Mouse (Mus musculus) mouse embryonic stem cell (cell line): ENCODE results near the gene Npffr2.
"Not testable (repeated sequence)": the region's sequence is repeated elsewhere in the genome, so short reads cannot be mapped to it uniquely, and the experiment has no call there.

Experiments
- in situ Hi-C, 2 experiments: fragments of 300-500 bp; cut with MboI; formaldehyde crosslinking; loops; 1 replicate in 1 of 2; 3 replicates in 1 of 2; pipeline ENCODE4 v1.14.3; 2019 to 2020; ENCODE audit warnings: low sequenced_read_pairs in 2 of 2, low pct_unique_long_range_greater_than_20kb in 1 of 2, mixed read lengths in 1 of 2; ENCODE audit not compliant: unreplicated experiment in 1 of 2

The Npffr2 gene

DNA sequence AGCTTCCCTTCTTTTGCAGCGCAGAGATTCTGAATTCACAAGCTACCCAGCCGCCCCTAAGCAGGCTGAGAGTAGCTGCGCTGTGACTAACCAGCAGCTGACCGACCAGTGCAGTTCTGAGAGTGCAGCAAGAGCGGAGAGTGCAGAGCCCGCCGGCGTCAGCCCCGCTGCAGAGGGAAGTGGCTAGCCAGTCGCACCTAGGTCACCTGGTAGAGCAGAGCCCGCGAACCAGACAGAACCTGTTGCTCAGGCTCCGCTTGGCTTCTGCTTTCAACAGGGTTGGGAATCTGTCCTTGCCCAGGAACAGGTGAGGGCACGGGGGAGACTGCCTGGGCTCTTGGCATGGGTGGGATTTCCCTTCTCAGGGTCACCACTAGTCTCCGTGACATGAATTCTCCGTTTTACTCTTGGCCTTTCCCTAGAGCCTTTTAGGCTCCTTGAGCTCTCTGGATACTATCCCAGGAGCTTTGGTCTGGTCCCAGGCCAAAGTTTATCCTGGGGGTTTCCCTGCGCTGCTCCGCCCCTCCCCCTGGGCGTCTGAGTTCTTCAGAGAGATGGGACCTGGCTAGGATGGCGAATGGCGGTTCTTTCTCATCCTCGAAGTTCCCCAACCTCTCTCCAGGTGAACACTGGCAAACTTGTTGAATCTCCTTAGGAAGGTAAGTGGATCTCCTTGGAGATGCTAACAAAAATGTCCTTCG lies at the start of gene Npffr2:
Npffr2 (plus strand) TSS at position 552 of the 701 bp plus-strand sequence.
- in situ Hi-C loops: no loop called here

DNA sequence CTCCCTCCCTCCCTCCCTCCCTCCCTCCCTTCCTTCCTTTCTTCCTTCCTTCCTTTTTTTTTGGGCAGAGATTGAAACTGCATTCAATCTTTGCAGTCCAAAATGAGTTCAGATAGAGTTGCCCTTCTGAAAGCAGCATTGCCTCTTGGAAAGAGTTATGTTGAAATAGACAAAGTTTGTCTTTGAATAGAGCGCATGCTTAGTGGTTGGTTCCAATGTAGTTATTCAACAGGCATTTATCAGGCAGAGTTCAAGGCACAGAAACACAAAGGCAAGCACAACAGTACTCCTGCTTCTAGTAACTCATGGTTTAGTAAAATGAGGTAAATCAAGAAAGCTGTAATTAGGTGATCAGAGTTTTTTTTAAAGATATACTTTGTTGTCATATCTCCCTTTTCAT lies 34.7 kb upstream of the Npffr2 start:
- in situ Hi-C loops: no loop called here

DNA sequence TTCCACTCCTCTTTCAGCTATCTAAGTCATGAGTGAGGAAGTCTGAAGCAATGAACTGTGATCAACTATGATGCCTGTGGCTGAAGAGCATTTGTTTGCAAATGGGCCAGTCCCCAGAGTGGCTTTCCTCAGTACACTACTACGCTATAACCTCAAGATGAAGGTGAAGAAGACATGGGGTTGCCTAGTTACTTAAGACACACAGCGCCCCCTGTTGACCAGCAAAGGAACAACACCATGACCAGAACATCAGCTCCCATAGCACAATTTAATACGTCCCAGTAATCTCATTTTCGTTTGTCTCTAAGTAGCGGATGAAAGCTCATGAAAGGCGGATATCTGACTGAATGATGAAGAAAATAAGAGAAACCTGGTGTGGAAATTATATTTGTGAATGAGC lies 27.0 kb upstream of the Npffr2 start:
- in situ Hi-C loops: no loop called here

DNA sequence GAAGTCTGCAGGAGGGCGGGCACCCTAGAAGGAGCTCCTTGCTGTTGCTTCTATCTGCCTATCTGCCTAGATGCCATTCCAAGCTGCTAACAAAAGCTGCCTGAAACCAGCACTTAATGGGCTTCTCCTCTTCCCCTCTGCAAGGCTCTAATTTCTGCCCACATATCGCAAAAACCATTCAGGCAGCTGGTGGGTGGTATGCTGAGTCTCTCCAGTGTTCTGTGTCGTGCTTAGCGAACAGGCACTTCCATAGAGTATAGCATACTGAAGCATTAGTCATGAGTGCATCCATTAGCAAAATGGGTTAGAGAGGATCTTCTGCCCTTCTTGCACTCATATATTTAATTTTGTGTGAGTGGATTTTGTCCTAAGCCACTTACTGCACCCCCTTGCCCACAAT lies 8.6 kb upstream of the Npffr2 start:
- in situ Hi-C loops: no loop called here

DNA sequence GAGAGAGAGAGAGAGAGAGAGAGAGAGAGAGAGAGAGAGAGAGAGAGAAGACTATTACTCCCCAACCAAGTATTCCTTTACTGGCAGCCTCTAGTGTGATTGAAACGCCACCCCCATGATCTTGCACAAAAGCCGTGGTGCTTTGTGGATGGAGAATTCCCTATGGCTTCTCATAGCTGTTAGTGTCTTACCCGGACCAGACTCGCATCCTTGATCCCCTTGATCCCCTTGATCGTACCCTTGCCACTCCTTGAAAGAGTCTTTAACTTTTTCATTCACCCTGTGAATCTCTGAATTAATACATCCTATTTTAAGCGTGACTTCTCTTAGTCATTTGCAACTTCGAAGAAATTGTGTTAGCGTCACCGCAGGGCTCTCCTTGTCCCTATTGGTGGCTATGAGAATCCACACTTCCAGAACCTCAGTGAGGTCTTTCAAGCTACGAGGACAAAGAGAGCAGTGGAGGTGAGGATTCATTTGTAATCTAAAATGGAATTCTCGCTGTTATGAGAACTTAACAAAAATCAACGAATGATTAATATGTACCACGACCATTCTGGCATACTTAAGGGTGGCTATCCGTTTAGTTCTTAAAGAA lies 949 bp upstream of the Npffr2 start:
- in situ Hi-C loops: no loop called here

DNA sequence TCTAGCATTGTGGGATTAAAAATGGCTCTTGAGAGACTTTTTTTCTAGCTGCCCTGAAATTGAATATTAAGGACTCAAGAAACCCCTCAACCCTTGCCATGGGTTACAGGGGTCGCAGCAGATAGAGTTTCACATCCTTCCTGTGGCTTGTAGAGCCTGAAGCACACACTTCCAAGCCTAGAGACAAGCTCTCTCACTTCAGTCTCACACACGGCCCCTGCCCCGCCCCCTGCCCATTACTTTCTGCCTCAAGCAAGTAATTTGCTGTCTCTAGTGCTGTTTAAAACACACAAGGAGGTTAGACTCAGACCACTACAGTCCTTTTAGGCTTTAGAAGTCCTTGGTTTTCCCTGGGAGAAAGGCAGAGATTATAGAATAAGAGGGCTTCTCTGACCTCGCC lies 1.7 kb downstream of the Npffr2 start:
- in situ Hi-C loops: no loop called here

DNA sequence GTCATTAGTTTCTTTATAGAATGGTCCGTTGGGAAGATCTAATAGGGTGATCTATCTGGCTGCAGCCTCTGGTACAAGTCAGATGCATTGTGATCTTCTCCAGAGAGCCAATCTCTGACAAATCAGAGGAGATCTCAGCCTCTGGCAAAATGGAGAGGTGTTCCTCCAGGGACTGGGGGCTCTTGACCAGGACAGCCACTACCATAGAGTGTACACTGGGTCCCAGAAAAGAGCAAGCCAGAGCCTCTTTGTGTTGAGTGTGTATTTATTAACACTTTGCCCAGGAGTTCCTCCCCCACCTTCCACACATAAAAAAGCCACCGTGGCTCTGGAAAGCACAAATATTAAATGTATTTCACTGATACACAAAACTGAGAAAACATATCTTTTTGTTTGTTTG lies 2.2 kb downstream of the Npffr2 start:
- in situ Hi-C loops: no loop called here

DNA sequence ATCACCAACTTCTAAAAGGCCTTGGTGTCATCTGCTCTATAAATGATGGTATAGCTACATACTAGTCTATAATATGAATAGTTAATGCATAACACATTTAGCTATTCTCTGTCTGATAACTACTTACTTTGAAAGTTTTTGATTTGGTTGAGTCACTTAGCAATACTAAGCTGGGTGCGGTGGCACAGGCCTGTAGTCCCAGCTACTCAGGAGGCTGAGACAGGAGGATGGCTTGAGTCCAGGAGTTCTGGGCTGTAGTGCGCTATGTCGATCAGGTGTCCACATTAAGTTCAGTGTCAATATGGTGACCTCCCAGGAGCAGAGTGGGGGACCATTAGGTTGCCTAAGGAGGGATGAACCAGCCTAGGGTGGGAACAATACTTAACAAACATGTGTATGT lies 8.8 kb downstream of the Npffr2 start:
- in situ Hi-C loops: no loop called here

DNA sequence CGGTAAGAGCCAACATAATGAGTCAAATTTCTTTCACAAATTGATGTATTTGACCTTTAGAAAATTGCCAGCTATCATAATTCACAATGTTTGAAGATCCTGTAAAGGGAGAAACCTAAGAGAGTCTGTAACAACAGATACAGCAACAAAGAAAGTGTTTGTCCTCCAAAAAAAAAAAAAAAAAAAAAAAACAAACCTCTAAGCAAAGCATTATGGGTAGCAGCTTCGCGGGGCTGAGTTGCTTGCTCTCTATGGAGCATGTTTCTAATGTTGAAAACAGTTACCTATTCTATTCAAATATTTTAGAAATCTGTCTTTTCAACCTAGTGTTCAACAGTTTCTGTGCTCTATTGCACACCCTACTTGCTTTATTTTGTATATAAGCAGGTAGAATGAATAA lies 15.2 kb downstream of the Npffr2 start:
- in situ Hi-C loops: loop anchor here in 1 of 2 experiments (10.0 kb wide), 1 partner anchor 142 kb away; no protein-coding TSS in a partner anchor

DNA sequence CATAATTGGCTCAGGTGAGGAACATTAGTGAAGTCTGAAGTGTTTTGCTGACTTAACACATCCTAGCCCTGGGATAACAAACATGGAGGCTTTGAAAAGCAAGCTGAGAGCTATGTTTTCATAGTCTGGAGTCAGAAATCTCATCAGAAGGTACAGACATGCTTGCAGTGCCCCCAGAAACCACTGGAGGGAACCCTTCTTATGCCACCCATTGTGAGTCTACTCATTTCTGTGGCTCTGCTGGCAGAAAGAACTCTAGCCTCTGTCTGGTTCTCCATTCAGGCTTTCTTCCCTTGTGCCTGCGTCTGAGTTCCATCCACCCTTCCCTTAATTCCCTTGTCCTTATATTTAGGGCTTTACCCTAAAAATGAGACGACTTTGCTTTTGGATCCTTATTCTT lies 16.2 kb downstream of the Npffr2 start:
- in situ Hi-C loops: loop anchor here in 1 of 2 experiments (10.0 kb wide), 1 partner anchor 141 kb away; no protein-coding TSS in a partner anchor

DNA sequence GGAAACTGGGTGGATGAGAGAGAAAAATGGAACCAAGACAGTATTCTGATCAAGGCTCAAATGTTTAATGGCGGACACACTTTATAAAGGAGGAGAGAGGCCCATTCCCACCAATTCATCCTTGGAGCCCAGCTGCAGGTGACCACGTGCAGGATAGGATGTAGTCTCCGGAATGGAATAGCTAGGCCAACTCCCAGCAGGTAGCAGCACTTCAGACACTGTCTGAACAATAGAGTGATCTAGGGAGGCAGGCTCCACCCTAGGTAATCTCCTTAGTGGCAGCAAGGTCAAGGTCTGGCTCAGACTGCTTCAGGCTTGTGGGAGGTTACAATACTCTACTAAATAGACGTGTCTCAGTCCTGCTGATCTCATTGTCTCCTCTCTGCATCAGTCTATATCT lies 31.9 kb downstream of the Npffr2 start:
- in situ Hi-C loops: not testable (repeated sequence)

DNA sequence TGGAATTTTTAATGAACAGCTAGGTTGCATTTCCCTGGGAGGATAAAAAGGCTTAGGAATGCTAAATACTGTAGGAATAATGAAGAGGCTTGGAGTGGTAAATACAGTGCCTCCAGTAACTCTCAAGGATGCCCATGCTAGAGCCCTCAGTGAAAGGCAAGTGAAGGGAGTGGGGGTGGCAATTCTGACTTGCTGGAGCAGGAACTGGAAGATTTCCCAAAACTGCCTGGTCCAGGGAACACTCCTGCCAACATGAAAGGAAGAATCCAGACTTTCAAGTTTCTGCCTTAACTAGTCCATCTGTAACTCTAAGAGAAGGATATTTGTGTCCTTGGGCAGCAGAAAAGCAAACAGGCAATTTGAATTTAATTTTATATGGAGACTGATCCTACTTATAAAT lies 34.2 kb downstream of the Npffr2 start:
- in situ Hi-C loops: no loop called here

DNA sequence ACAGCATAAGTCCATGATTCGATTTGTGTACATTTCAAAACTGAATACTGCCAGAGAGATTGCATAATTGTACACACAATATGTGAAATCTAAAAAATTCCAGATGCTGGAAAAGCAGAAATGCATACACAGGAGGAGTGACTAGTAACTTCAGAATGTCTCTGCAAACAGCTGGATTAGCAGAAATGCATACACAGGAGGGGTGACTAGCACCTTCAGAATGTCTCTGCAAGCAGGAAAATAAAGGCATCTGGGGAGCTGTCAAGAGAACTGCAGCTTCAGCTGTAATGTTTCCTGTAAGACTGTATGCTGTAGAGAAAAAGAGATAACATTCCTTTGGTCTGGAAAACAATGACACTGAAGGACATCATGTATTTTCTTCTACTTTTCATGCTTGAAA lies 51.4 kb downstream of the Npffr2 start:
- in situ Hi-C loops: no loop called here

DNA sequence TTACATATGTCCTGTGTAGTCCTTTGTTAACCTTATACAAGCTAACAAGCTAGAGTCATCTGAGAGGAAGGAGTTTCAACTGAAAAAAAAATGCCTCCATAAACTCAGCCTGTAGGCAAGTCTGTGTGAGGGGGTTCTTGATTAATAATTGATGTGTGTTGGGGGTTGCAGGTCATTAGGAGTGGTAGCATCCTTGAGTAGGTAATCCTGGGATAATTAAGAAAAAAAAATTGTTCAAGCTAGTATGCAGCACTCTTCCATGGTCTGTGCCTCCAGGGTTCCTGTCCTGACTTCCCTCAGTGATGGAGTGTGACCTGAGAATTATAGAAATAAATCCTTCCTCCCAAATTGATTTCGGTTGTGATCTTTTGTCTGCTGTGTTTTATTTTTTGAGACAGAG lies 52.0 kb downstream of the Npffr2 start:
- in situ Hi-C loops: no loop called here

DNA sequence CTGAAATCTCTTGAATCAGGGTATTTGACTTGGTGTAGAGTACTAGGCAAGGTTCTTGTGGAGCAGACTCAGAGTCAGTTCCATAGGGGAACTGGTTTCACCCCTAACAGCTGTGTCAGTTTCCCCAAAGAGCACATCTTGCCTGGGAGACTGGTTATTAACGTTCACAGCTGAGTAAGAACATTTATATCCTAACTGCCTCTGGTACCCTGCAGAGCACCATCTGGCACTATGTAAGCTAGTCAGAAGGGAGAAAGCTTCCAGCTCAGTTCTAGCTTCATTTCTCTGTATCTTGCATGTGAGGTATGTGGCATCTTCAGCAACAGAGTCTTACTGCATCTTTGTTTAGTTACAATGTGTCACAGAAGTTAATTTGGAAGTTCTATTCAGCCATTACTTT lies 53.9 kb downstream of the Npffr2 start:
- in situ Hi-C loops: no loop called here

DNA sequence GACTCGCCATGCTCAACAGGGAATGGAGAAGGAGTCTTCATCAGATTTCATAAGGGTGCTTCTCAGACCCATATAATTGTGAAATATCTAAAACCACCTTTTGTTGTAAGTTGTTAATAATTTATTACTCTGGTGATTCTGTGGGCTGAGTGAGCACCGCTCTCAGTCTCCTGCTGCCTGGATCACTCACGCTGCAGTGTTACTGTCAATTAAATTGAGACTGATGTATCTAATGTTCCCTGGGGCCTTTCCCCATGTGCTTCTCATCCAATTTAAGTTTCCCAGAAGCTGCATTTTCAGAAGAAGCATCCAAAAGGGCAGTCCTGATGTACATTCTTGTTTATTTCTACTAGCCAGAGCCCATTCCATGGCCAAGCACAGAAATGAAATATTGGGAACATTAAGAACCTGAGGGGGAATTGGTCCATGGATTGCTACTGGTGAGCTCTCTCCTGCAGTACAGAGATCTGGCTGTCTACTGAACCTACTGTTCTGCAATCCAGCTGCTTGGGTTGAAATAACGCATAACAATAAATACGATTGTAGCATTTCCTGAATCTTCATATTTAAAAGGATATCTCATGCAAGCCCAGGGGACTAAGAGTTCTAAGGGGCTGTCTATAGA lies 54.6 kb downstream of the Npffr2 start:
- in situ Hi-C loops: no loop called here

DNA sequence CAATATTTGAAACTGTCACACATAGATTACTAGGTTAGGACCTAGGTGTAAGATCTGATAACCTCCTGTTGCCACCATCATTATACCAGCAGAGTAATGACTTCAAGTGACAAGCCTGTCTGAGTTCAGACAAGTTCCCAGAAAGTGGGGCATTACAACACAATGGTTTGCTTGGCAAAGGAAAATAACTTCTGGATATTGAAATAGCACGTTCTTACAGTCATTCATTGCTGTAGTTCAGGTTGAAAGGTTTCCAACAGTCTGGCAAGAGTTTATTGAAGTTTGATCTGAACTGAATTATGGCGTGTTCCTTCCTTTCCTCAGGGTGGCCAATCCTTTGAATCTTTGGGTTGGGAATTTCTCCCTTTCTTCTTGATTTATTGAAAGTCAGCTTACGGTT lies 57.8 kb downstream of the Npffr2 start:
- in situ Hi-C loops: no loop called here

DNA sequence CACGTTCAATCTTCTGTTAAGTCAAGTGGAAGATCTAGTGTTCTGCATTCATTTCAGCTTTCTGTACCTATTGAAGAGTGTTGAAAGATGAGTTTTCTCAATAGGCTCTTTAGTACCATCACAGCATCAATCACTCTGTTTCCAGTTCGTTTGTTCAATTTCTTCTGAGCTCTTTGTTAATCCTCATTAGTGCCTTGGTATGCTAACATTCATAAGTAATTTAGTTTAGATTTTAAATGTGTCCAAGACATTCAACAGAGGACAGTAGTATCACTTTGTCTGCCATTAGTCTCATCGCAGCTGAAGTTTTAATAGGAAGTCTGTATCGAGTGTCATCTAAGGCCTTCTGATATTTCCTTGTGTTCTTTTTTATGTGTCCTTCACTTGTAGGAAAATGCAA lies 65.1 kb downstream of the Npffr2 start:
- in situ Hi-C loops: no loop called here

DNA sequence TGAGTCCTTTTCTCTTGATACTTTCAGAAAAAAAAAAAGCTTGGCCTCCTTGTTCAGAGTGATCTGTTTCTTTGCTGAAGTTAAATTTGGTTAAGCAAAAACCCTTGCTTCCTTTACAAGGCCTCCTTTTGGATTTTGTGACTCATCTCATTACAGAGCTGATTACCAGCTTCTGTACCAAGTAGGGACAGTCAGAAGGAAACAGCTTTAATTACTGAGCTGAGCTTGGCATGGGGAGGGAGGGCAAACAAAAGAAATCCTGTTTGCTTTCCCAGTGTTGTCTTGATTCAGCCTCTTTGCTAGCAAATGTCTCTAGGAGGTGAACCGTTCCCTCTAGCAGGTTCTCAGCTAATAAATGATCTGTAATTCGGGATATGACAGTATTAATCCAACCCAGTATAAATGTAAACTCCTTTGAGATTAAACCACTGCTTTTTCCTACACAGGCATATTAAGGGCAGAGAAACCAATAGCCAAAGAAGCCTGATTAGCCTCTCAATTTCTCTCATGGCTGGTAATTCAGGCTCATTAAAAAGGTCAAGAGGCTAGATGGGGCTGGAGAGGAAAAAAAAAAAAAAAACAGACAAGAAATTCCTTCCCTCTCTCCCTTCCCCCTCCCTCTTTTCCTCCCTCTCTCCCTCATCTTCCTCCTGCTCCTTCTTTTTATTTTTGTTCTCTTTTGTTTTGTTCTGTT lies 84.2 kb downstream of the Npffr2 start:
- in situ Hi-C loops: no loop called here
